Comparison of ENCODE assay signal across 14 mouse cellular contexts in genomic region chr17:44301224-44301811, GRCm38 (mm10).
DNase-seq lines count a peak whose midpoint lies in the region; ATAC-seq and TF ChIP-seq lines count a peak whose summit lies in the region.
"Had no signal": no experiment of that assay in that cellular context is flagged by ENCODE, and none has a peak within 500 bp of the region (broad histone marks: within the 10 kb centered on the region; RNA-seq: fewer than 3 reads in every experiment).

No protein-coding gene starts in this region.

- no peaks in the 10 kb centered on the region for H3K9me3 ChIP-seq in hindbrain, embryonic 12.5 days (replicated peaks)
- no peaks in the 10 kb centered on the region for H3K9me3 ChIP-seq in hindbrain, embryonic 14.5 days (ENCODE audit: control insufficient read depth, low read length)
- no peaks in the 10 kb centered on the region for H3K9me3 ChIP-seq in lung, embryonic 14.5 days (ENCODE audit: low read depth, low read length)
- no peaks in the 10 kb centered on the region for H3K9me3 ChIP-seq in stomach, embryonic 16.5 days (replicated peaks; ENCODE audit: control insufficient read depth, low read length)

- no peak for ATAC-seq in hindbrain, embryonic 12.5 days (ENCODE audit: low FRiP score)
- ATAC-seq in hindbrain, embryonic 14.5 days (ENCODE audit: low FRiP score) = no peak
- peak; percentile 30; the same call in 1 of the 2 replicates for ATAC-seq in lung, embryonic 14.5 days (ENCODE audit: insufficient read depth)
- ATAC-seq in stomach, embryonic 16.5 days (ENCODE audit: insufficient read depth, low FRiP score) = peak; percentile 30; the same call in 1 of the 2 replicates

- H3K36me3 ChIP-seq in hindbrain, embryonic 12.5 days = no peaks in the 10 kb centered on the region
- no peaks in the 10 kb centered on the region for H3K36me3 ChIP-seq in hindbrain, embryonic 14.5 days (replicated peaks; ENCODE audit: control insufficient read depth, insufficient read depth)
- no peaks in the 10 kb centered on the region for H3K36me3 ChIP-seq in lung, embryonic 14.5 days (ENCODE audit: insufficient read depth)
- no peaks in the 10 kb centered on the region for H3K36me3 ChIP-seq in stomach, embryonic 16.5 days (ENCODE audit: control insufficient read depth, insufficient read depth, low read length)
- H3K36me3 ChIP-seq: forebrain, embryonic 12.5 days had no signal

- H3K9ac ChIP-seq in hindbrain, embryonic 12.5 days = no peak overlapping the region
- no peak overlapping the region for H3K9ac ChIP-seq in hindbrain, embryonic 14.5 days
- H3K9ac ChIP-seq in lung, embryonic 14.5 days = no peak overlapping the region
- no peak overlapping the region for H3K9ac ChIP-seq in stomach, embryonic 16.5 days (ENCODE audit: low read length)
- H3K9ac ChIP-seq: forebrain, embryonic 12.5 days had no signal

- H3K4me2 ChIP-seq in hindbrain, embryonic 12.5 days (replicated peaks) = no peak overlapping the region
- H3K4me2 ChIP-seq in hindbrain, embryonic 14.5 days (replicated peaks) = no peak overlapping the region
- H3K4me2 ChIP-seq in lung, embryonic 14.5 days = peak overlapping the region; percentile 29; the same call in 1 of the 2 replicates
- peak overlapping the region; percentile 29 for H3K4me2 ChIP-seq in stomach, embryonic 16.5 days (ENCODE audit: low read depth, low read length)
- H3K4me2 ChIP-seq: forebrain, embryonic 12.5 days had no signal

- H3K4me1 ChIP-seq in hindbrain, embryonic 12.5 days = peaks cover 13% of the 10 kb centered on the region
- peaks cover 10% of the 10 kb centered on the region; the same call in 1 of the 2 replicates for H3K4me1 ChIP-seq in hindbrain, embryonic 14.5 days (replicated peaks; ENCODE audit: control insufficient read depth, insufficient read depth, low read length)
- H3K4me1 ChIP-seq in lung, embryonic 14.5 days (ENCODE audit: insufficient read depth) = 0 out of 2 replicates have a peak, but pooled peaks cover 5% of the 10 kb centered on the region
- peaks cover 18% of the 10 kb centered on the region for H3K4me1 ChIP-seq in stomach, embryonic 16.5 days (ENCODE audit: control insufficient read depth, insufficient read depth, low read length)
- H3K4me1 ChIP-seq: megakaryocyte, embryonic 14.5 days had no signal

- peak; percentile 3 for DNase-seq in adrenal gland, adult 2 months
- no peak for DNase-seq in adrenal gland, postnatal 10 days
- DNase-seq in hindbrain, embryonic 14.5 days (ENCODE audit: low spot score) = no peak
- peak; percentile 40 for DNase-seq in lung, embryonic 14.5 days
- no peak for DNase-seq in thymus, adult 18-20 months
- DNase-seq in kidney, postnatal 10 days = no peak
- DNase-seq: cerebellum, adult 11 months; gastrocnemius, postnatal 14 days; kidney, adult 18-20 months had no signal

- WGBS in hindbrain, embryonic 12.5 days = 76% methylated on average over 17 of the region's 17 CpGs
- WGBS in hindbrain, embryonic 14.5 days = 86% methylated on average over 17 of the region's 17 CpGs
- WGBS in lung, embryonic 14.5 days = 44% methylated on average over 17 of the region's 17 CpGs
- WGBS in stomach, embryonic 16.5 days = 60% methylated on average over 17 of the region's 17 CpGs

- no peak overlapping the region for H3K4me3 ChIP-seq in hindbrain, embryonic 12.5 days
- H3K4me3 ChIP-seq in hindbrain, embryonic 14.5 days (replicated peaks; ENCODE audit: low read length) = no peak overlapping the region
- no peak overlapping the region for H3K4me3 ChIP-seq in lung, embryonic 14.5 days (ENCODE audit: low read depth, low read length)
- no peak overlapping the region for H3K4me3 ChIP-seq in stomach, embryonic 16.5 days (replicated peaks; ENCODE audit: low read length)
- H3K4me3 ChIP-seq: forebrain, embryonic 12.5 days; layer of hippocampus, adult 2 months; megakaryocyte, embryonic 14.5 days had no signal

- H3K27me3 ChIP-seq in hindbrain, embryonic 12.5 days = no peaks in the 10 kb centered on the region
- H3K27me3 ChIP-seq in hindbrain, embryonic 14.5 days (ENCODE audit: control insufficient read depth, insufficient read depth, low read length) = no peaks in the 10 kb centered on the region
- H3K27me3 ChIP-seq in lung, embryonic 14.5 days (ENCODE audit: insufficient read depth, low read length) = no peaks in the 10 kb centered on the region
- H3K27me3 ChIP-seq in stomach, embryonic 16.5 days (ENCODE audit: control insufficient read depth, insufficient read depth, low read length) = no peaks in the 10 kb centered on the region
- H3K27me3 ChIP-seq: forebrain, embryonic 12.5 days; megakaryocyte, embryonic 14.5 days had no signal

- TF ChIP-seq CTCF in lung, embryonic 14.5 days (IDR thresholded peaks at IDR 0.05; ENCODE audit: low read depth) = no peak

- peak overlapping the region; percentile 44; the same call in 1 of the 2 replicates for H3K27ac ChIP-seq in hindbrain, embryonic 12.5 days
- no peak overlapping the region for H3K27ac ChIP-seq in hindbrain, embryonic 14.5 days
- H3K27ac ChIP-seq in lung, embryonic 14.5 days (ENCODE audit: low read depth) = peak overlapping the region; percentile 71
- H3K27ac ChIP-seq in stomach, embryonic 16.5 days (ENCODE audit: low read length) = peak overlapping the region; percentile 63
- H3K27ac ChIP-seq: forebrain, embryonic 12.5 days; layer of hippocampus, adult 2 months had no signal

Comparison
In these comparisons a context has a peak if more than half of its experiments do, and no peak if none do; other contexts are left out.
1. DNase-seq: peak in adrenal gland, adult 2 months (single experiment) and lung, embryonic 14.5 days (single experiment); none in adrenal gland, postnatal 10 days (single experiment), hindbrain, embryonic 14.5 days (single experiment), thymus, adult 18-20 months (0 of 2) and kidney, postnatal 10 days (single experiment).
2. ATAC-seq: peak in lung, embryonic 14.5 days (single experiment) and stomach, embryonic 16.5 days (single experiment); none in hindbrain, embryonic 12.5 days (single experiment) and hindbrain, embryonic 14.5 days (single experiment).
3. H3K4me2 ChIP-seq: peak in lung, embryonic 14.5 days (single experiment) and stomach, embryonic 16.5 days (single experiment); none in hindbrain, embryonic 12.5 days (single experiment) and hindbrain, embryonic 14.5 days (single experiment).